Mouse (Mus musculus): ENCODE results near the gene Cald1. TPM values are rescaled to one million over a fixed set of nuclear protein-coding genes. Genes with fewer than 3 reads are reported as not detected.

The Cald1 gene
- polyA plus RNA-seq, 1 experiment, result 403 TPM

- H3K9me3 ChIP-seq (replicated peaks; ENCODE audit: control insufficient read depth, insufficient read depth, low read length, poor library complexity, severe bottlenecking), result no peaks in the 10 kb centered on the region
- H3K4me1 ChIP-seq (ENCODE audit: control insufficient read depth, insufficient read depth, low read length), result no peaks in the 10 kb centered on the region
- no peaks in the 10 kb centered on the region; the same call in 1 of the 2 replicates for H3K27me3 ChIP-seq (ENCODE audit: control insufficient read depth, insufficient read depth, low read length, poor library complexity, severe bottlenecking)
- H3K4me3 ChIP-seq (ENCODE audit: low read depth, low read length), result no peak overlapping the region
- no peak overlapping the region for H3K9ac ChIP-seq (ENCODE audit: low read depth, poor library complexity, severe bottlenecking)
- H3K36me3 ChIP-seq (ENCODE audit: control insufficient read depth, insufficient read depth, low read length, poor library complexity, severe bottlenecking), result no peaks in the 10 kb centered on the region
- TF ChIP-seq POLR2A (IDR thresholded peaks at IDR 0.05; ENCODE audit: insufficient read depth, low read length) (no peak), CTCF (IDR thresholded peaks at IDR 0.05; ENCODE audit: low read depth, low read length) (no peak), EP300 (IDR thresholded peaks at IDR 0.05; ENCODE audit: insufficient read depth, low read depth, low read length) (no peak)
- no peak overlapping the region for H3K27ac ChIP-seq (ENCODE audit: insufficient read depth, low read length)
Measured at GRCm38 (mm10) chr6:34648017-34648787, 49.9 kb downstream of the Cald1 start.

- Histone ChIP-seq H3K9me3 (replicated peaks; ENCODE audit: control insufficient read depth, insufficient read depth, low read length, poor library complexity, severe bottlenecking) (no peaks in the 10 kb centered on the region), H3K27me3 (ENCODE audit: control insufficient read depth, insufficient read depth, low read length, poor library complexity, severe bottlenecking) (no peaks in the 10 kb centered on the region; the same call in 1 of the 2 replicates), H3K9ac (ENCODE audit: low read depth, poor library complexity, severe bottlenecking) (no peak overlapping the region), H3K4me1 (ENCODE audit: control insufficient read depth, insufficient read depth, low read length) (no peaks in the 10 kb centered on the region), H3K27ac (ENCODE audit: insufficient read depth, low read length) (no peak overlapping the region), H3K4me3 (ENCODE audit: low read depth, low read length) (no peak overlapping the region), H3K36me3 (ENCODE audit: control insufficient read depth, insufficient read depth, low read length, poor library complexity, severe bottlenecking) (no peaks in the 10 kb centered on the region)
- TF ChIP-seq EP300 (IDR thresholded peaks at IDR 0.05; ENCODE audit: insufficient read depth, low read depth, low read length) (no peak), CTCF (IDR thresholded peaks at IDR 0.05; ENCODE audit: low read depth, low read length) (no peak), POLR2A (IDR thresholded peaks at IDR 0.05; ENCODE audit: insufficient read depth, low read length) (no peak)
Measured at GRCm38 (mm10) chr6:34651298-34651697, 53.0 kb downstream of the Cald1 start.

GRCm38 (mm10) chr6:34655719-34656118 is 57.4 kb downstream of the Cald1 start:
- Histone ChIP-seq H3K9ac (ENCODE audit: low read depth, poor library complexity, severe bottlenecking) (no peak overlapping the region), H3K4me1 (ENCODE audit: control insufficient read depth, insufficient read depth, low read length) (no peaks in the 10 kb centered on the region), H3K27me3 (ENCODE audit: control insufficient read depth, insufficient read depth, low read length, poor library complexity, severe bottlenecking) (no peaks in the 10 kb centered on the region; the same call in 1 of the 2 replicates), H3K27ac (ENCODE audit: insufficient read depth, low read length) (no peak overlapping the region), H3K36me3 (ENCODE audit: control insufficient read depth, insufficient read depth, low read length, poor library complexity, severe bottlenecking) (no peaks in the 10 kb centered on the region), H3K9me3 (replicated peaks; ENCODE audit: control insufficient read depth, insufficient read depth, low read length, poor library complexity, severe bottlenecking) (no peaks in the 10 kb centered on the region), H3K4me3 (ENCODE audit: low read depth, low read length) (no peak overlapping the region)
- TF ChIP-seq CTCF (IDR thresholded peaks at IDR 0.05; ENCODE audit: low read depth, low read length), result no peak
- TF ChIP-seq EP300 (IDR thresholded peaks at IDR 0.05; ENCODE audit: insufficient read depth, low read depth, low read length), result no peak
- TF ChIP-seq POLR2A (IDR thresholded peaks at IDR 0.05; ENCODE audit: insufficient read depth, low read length), result no peak

- Histone ChIP-seq H3K36me3 (ENCODE audit: control insufficient read depth, insufficient read depth, low read length, poor library complexity, severe bottlenecking) (no peaks in the 10 kb centered on the region), H3K27ac (ENCODE audit: insufficient read depth, low read length) (no peak overlapping the region), H3K9ac (ENCODE audit: low read depth, poor library complexity, severe bottlenecking) (no peak overlapping the region), H3K27me3 (ENCODE audit: control insufficient read depth, insufficient read depth, low read length, poor library complexity, severe bottlenecking) (no peaks in the 10 kb centered on the region; the same call in 1 of the 2 replicates), H3K9me3 (replicated peaks; ENCODE audit: control insufficient read depth, insufficient read depth, low read length, poor library complexity, severe bottlenecking) (no peaks in the 10 kb centered on the region), H3K4me3 (ENCODE audit: low read depth, low read length) (no peak overlapping the region), H3K4me1 (ENCODE audit: control insufficient read depth, insufficient read depth, low read length) (no peaks in the 10 kb centered on the region)
- no peak for TF ChIP-seq EP300 (IDR thresholded peaks at IDR 0.05; ENCODE audit: insufficient read depth, low read depth, low read length)
- TF ChIP-seq POLR2A (IDR thresholded peaks at IDR 0.05; ENCODE audit: insufficient read depth, low read length), result no peak
- no peak for TF ChIP-seq CTCF (IDR thresholded peaks at IDR 0.05; ENCODE audit: low read depth, low read length)
Measured at GRCm38 (mm10) chr6:34658791-34659190, 60.5 kb downstream of the Cald1 start.

- no peak for TF ChIP-seq EP300 (IDR thresholded peaks at IDR 0.05; ENCODE audit: insufficient read depth, low read depth, low read length)
- TF ChIP-seq POLR2A (IDR thresholded peaks at IDR 0.05; ENCODE audit: insufficient read depth, low read length), result no peak
- TF ChIP-seq CTCF (IDR thresholded peaks at IDR 0.05; ENCODE audit: low read depth, low read length), result no peak
- H3K27me3 ChIP-seq (ENCODE audit: control insufficient read depth, insufficient read depth, low read length, poor library complexity, severe bottlenecking), result no peaks in the 10 kb centered on the region; the same call in 1 of the 2 replicates
- no peaks in the 10 kb centered on the region for H3K36me3 ChIP-seq (ENCODE audit: control insufficient read depth, insufficient read depth, low read length, poor library complexity, severe bottlenecking)
- H3K27ac ChIP-seq (ENCODE audit: insufficient read depth, low read length), result no peak overlapping the region
- H3K9ac ChIP-seq (ENCODE audit: low read depth, poor library complexity, severe bottlenecking), result no peak overlapping the region
- H3K4me1 ChIP-seq (ENCODE audit: control insufficient read depth, insufficient read depth, low read length), result no peaks in the 10 kb centered on the region
- H3K9me3 ChIP-seq (replicated peaks; ENCODE audit: control insufficient read depth, insufficient read depth, low read length, poor library complexity, severe bottlenecking), result no peaks in the 10 kb centered on the region
- H3K4me3 ChIP-seq (ENCODE audit: low read depth, low read length), result no peak overlapping the region
Measured at GRCm38 (mm10) chr6:34660724-34661123, 62.4 kb downstream of the Cald1 start.

GRCm38 (mm10) chr6:34662626-34663025 is 64.3 kb downstream of the Cald1 start:
- Histone ChIP-seq H3K27me3 (ENCODE audit: control insufficient read depth, insufficient read depth, low read length, poor library complexity, severe bottlenecking) (no peaks in the 10 kb centered on the region), H3K27ac (ENCODE audit: insufficient read depth, low read length) (no peak overlapping the region), H3K9me3 (replicated peaks; ENCODE audit: control insufficient read depth, insufficient read depth, low read length, poor library complexity, severe bottlenecking) (no peaks in the 10 kb centered on the region), H3K36me3 (ENCODE audit: control insufficient read depth, insufficient read depth, low read length, poor library complexity, severe bottlenecking) (no peaks in the 10 kb centered on the region), H3K4me1 (ENCODE audit: control insufficient read depth, insufficient read depth, low read length) (no peaks in the 10 kb centered on the region), H3K9ac (ENCODE audit: low read depth, poor library complexity, severe bottlenecking) (no peak overlapping the region), H3K4me3 (ENCODE audit: low read depth, low read length) (no peak overlapping the region)
- TF ChIP-seq EP300 (IDR thresholded peaks at IDR 0.05; ENCODE audit: insufficient read depth, low read depth, low read length) (no peak), POLR2A (IDR thresholded peaks at IDR 0.05; ENCODE audit: insufficient read depth, low read length) (no peak), CTCF (IDR thresholded peaks at IDR 0.05; ENCODE audit: low read depth, low read length) (no peak)

All from ES-Bruce4 (cell line).